Mouse (Mus musculus) B cell, adult 67 days (primary cell): ENCODE results near the gene Oog2. TPM values are rescaled to one million over a fixed set of nuclear protein-coding genes. Genes with fewer than 3 reads are reported as not detected.

Experiments
- total RNA-seq, 2 experiments: library from RNA; stranded (reverse); gene quantifications; 4 replicates each; pipeline ENCODE4 v1.2.4; 2023

Oog2 gene
- total RNA-seq, result not detected

GRCm38 (mm10) chr4:144190419-144190818, at the start of gene Oog2:
Gene Oog2 (plus strand): TSS chr4:144190719.

DNA sequence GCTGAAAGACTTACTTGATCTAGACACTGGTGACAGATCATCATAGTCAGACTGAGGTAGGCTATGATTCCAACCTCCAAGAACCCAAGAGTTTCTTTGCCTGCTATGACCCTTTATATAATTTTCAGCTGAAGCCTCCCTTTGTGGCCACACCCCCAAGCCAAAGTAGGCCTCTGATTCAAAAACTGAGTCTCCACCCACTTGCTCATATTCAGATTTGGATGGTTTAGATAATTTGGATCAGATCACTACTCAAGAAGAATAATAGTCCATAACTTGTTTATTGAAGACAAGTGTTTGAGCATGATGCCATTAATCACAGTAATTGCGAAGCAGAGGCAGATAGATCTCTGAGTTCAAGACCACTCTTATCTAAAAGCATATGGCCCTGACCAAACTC, 28.0 kb upstream of the Oog2 start, which contains the start of gene Oog3:
TSS of gene Oog3 (minus strand) at position 101 of the 400 bp plus-strand sequence.

GRCm38 (mm10) chr4:144213218-144213617, 22.7 kb downstream of the Oog2 start, which contains the start of gene C87977:
Gene C87977 (minus strand): TSS chr4:144213318.

Other genes starting within 250 kb of the Oog2 start
- gene Pramef25, start 239.7 kb upstream of the Oog2 start, total RNA-seq, result not detected
- not detected for gene Gm13101, start 223.8 kb upstream of the Oog2 start, total RNA-seq
- gene Pramef17, start 196.3 kb upstream of the Oog2 start, total RNA-seq, result not detected
- gene Pramel4, start 131.6 kb upstream of the Oog2 start, total RNA-seq, result not detected
- gene Gm13102, start 84.2 kb upstream of the Oog2 start, total RNA-seq, result not detected
- gene Oog3, start 28.1 kb upstream of the Oog2 start, total RNA-seq, result not detected
- not detected for gene C87977, start 22.6 kb downstream of the Oog2 start, total RNA-seq
- gene Pramel5, start 89.8 kb downstream of the Oog2 start, total RNA-seq, result not detected
- not detected for gene Gm13128, start 139.5 kb downstream of the Oog2 start, total RNA-seq
- not detected for gene Gm13119, start 167.2 kb downstream of the Oog2 start, total RNA-seq
- gene Pramef20, start 187.2 kb downstream of the Oog2 start, total RNA-seq, result not detected
- gene Pramef12, start 217.7 kb downstream of the Oog2 start, total RNA-seq, result not detected
- gene 1700012P22Rik, start 248.1 kb downstream of the Oog2 start, total RNA-seq, result not detected